Mouse (Mus musculus): ENCODE measurements around the gene Vps26c. TPM values are rescaled to one million over a fixed set of nuclear protein-coding genes. Genes with fewer than 3 reads are reported as not detected.

Gene Vps26c
- total and polyA plus RNA-seq, 3 experiments, result 40.0 to 75.5 (median 46.9) TPM

DNA sequence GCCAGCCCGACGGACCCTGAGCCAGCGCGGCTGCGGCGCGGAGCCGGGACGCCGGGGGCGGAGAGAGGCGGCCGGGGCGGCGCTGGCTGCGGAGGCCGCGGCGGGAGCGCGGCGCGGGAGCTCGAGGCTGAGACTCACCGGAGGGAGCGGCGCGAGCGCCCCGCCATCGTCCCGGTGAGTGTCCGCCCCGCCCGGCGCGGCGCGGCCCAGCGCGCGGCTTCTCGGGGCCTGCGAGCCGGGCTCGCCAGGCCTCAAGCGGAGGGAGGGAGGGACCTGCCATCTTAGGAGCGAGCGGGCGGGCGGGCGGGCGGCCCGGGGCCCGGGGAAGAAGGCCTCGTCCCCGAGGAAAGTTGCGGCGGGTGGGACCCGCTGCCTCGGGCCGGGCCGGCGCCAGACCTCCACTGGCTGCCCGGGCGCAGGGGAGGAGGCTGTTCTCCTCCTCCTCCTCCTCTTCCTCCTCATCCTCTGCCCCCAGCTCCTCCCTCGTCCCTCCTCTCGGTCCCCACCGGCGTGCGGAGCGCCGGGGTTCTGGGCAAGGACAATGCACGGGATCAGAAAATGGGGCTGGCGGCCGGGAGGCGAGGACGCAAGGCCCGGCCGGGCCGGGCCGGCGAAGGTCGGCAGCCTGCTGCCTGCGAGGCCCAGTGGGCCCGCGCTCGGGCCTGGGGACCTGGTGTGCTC, 43.9 kb upstream of the Vps26c start:
- peak; percentile 49 for DNase-seq (ENCODE audit: extremely low read depth)
- in situ Hi-C loops (cut with MboI; ENCODE audit: low pct_ligation_motif_present, low pct_unique_long_range_greater_than_20kb, low sequenced_read_pairs) (no loop called here), dilution Hi-C loops (cut with MboI; ENCODE audit: extremely low pct_ligation_motif_present, extremely low pct_unique_long_range_greater_than_20kb, low sequenced_read_pairs) (no loop called here)
- Histone ChIP-seq H3K36me3 (replicated peaks in 1 of 2; ENCODE audit: control insufficient read depth in 1 of 2, insufficient read depth in 1 of 2, low read length in 1 of 2) (peaks cover 0 to 11% of the 10 kb centered on the region in 2 experiments), H3K79me2 (replicated peaks; ENCODE audit: control insufficient read depth, extremely low read depth, insufficient read depth, poor library complexity, severe bottlenecking) (peaks cover 55% of the 10 kb centered on the region), H3K9me3 (replicated peaks; ENCODE audit: low read length) (no peaks in the 10 kb centered on the region), H3K27me3 (replicated peaks) (no peaks in the 10 kb centered on the region), H3K4me2 (ENCODE audit: insufficient read depth, low read depth, poor library complexity, severe bottlenecking) (no peak overlapping the region; the same call in 1 of the 2 replicates), H3K4me3 (replicated peaks in 1 of 3; ENCODE audit: low read depth in 2 of 3, low read length in 2 of 3, poor library complexity in 1 of 3) (peak overlapping the region; percentile 84 to 88 (median 86)), H3K4me1 (ENCODE audit: control insufficient read depth in 1 of 2, insufficient read depth in 2 of 2) (peaks cover 18 to 44% of the 10 kb centered on the region in 2 experiments), H3K27ac (ENCODE audit: insufficient read depth, low read depth) (peak overlapping the region; percentile 98), H3K9ac (ENCODE audit: insufficient read depth, low read depth) (peak overlapping the region; percentile 100)
- TF ChIP-seq CHD2 (IDR thresholded peaks at IDR 0.05; ENCODE audit: low read length) (no peak), SIN3A (IDR thresholded peaks at IDR 0.05; ENCODE audit: low read length) (peak; percentile 28; the same call in 1 of the 2 replicates), USF1 (IDR thresholded peaks at IDR 0.05; ENCODE audit: low read depth, low read length) (no peak), E2F4 (IDR thresholded peaks at IDR 0.05; ENCODE audit: insufficient replicate concordance, low read depth, low read length) (no peak), JUND (conservative IDR thresholded peaks at IDR 0.05; ENCODE audit: low read depth, low read length) (no peak), KAT2A (IDR thresholded peaks at IDR 0.05; ENCODE audit: insufficient replicate concordance, low read length) (no peak), POLR2A (IDR thresholded peaks at IDR 0.05; ENCODE audit: low read depth, low read length) (peak; percentile 66), UBTF (IDR thresholded peaks at IDR 0.05; ENCODE audit: low read depth, low read length) (peak; percentile 88), ETS1 (conservative IDR thresholded peaks at IDR 0.05; ENCODE audit: low read depth, low read length) (no peak), NELFE (IDR thresholded peaks at IDR 0.05; ENCODE audit: low read depth, low read length) (0 out of 2 replicates have a peak, but pooled peaks have one; percentile 14), BHLHE40 (IDR thresholded peaks at IDR 0.05; ENCODE audit: low read depth, low read length) (peak; percentile 23; the same call in 1 of the 2 replicates), EP300 (IDR thresholded peaks at IDR 0.05; ENCODE audit: low read length) (no peak), NRF1 (IDR thresholded peaks at IDR 0.05; ENCODE audit: low read depth, low read length) (no peak)

DNA sequence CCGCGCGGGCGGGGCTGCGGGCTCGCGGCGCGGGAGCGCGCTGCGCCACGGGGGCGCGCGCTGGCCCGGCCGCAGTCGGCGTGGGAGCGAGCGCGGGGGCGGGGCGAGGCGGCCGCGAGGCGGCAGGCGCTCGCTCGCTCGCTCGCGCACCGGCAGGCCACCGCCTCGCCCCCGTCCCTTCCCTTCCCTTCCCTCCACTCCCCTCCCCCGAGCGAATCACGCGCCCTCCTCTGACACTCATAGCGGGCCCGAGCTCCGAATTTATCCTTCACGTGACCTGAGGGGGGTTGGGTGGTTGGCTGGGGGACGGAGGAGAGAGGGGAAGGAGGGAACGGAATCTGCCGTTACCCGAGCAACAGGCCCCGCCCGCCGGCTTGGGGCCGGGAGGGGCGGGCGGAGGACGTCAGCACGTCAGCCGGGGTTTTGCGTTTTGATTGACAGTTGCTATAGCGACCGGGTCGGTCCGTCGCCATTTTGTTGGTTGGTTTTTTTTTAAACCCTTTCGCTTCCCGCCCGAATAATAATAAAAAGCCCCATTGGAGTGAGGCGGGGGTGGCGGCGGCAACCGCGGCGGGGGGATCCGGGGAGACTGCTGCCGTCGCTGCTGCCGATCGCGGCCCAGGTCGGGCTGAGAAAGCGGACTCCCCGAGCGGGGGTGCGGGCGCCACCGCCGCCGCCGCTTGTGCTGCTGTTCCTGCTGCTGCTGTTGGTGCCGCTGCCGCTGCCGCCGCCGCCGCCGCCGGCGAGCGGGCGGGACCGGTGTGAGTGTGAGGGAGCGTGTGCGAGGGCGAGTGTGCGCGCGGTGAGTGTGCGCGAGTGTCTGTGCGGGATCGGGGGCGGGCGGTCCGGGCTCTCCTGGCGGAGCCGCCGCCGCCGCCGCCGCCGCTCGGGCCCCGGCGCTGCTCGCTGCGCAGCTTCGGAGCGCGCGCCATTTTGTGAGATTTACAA, 42.9 kb upstream of the Vps26c start, which contains the start of gene Dyrk1a:
Gene Dyrk1a (plus strand): TSS at position 782 of the 948 bp plus-strand sequence.
- dilution Hi-C loops (cut with MboI; ENCODE audit: extremely low pct_ligation_motif_present, extremely low pct_unique_long_range_greater_than_20kb, low sequenced_read_pairs) (no loop called here), in situ Hi-C loops (cut with MboI; ENCODE audit: low pct_ligation_motif_present, low pct_unique_long_range_greater_than_20kb, low sequenced_read_pairs) (no loop called here)
- Histone ChIP-seq H3K4me1 (ENCODE audit: control insufficient read depth in 1 of 2, insufficient read depth in 2 of 2) (peaks cover 14 to 37% of the 10 kb centered on the region in 2 experiments), H3K27ac (ENCODE audit: insufficient read depth, low read depth) (peak within 1 kb of the TSS; percentile 98), H3K9ac (ENCODE audit: insufficient read depth, low read depth) (peak within 1 kb of the TSS; percentile 100), H3K36me3 (replicated peaks in 1 of 2; ENCODE audit: control insufficient read depth in 1 of 2, insufficient read depth in 1 of 2, low read length in 1 of 2) (peaks cover 0 to 7% of the 10 kb centered on the region in 2 experiments), H3K4me3 (replicated peaks in 1 of 3; ENCODE audit: low read depth in 2 of 3, low read length in 2 of 3, poor library complexity in 1 of 3) (peak within 1 kb of the TSS; percentile 84 to 88 (median 86)), H3K27me3 (replicated peaks) (no peaks in the 10 kb centered on the region), H3K4me2 (ENCODE audit: insufficient read depth, low read depth, poor library complexity, severe bottlenecking) (peak within 1 kb of the TSS; percentile 76; the same call in 1 of the 2 replicates), H3K9me3 (replicated peaks; ENCODE audit: low read length) (no peaks in the 10 kb centered on the region), H3K79me2 (replicated peaks; ENCODE audit: control insufficient read depth, extremely low read depth, insufficient read depth, poor library complexity, severe bottlenecking) (peaks cover 45% of the 10 kb centered on the region)
- DNase-seq (ENCODE audit: extremely low read depth), result peak; percentile 100
- TF ChIP-seq CHD1 (IDR thresholded peaks at IDR 0.05; ENCODE audit: low read depth, low read length) (no peak), ZKSCAN1 (IDR thresholded peaks at IDR 0.05; ENCODE audit: borderline replicate concordance, low read depth, low read length) (no peak), CHD2 (IDR thresholded peaks at IDR 0.05; ENCODE audit: low read length) (peak; percentile 90), TCF12 (IDR thresholded peaks at IDR 0.05; ENCODE audit: low read depth, low read length) (peak; percentile 61), MEF2A (IDR thresholded peaks at IDR 0.05; ENCODE audit: borderline replicate concordance, low read depth, low read length) (peak; percentile 93), MXI1 (IDR thresholded peaks at IDR 0.05; ENCODE audit: low read depth, low read length) (peak; percentile 99), ETS1 (conservative IDR thresholded peaks at IDR 0.05; ENCODE audit: low read depth, low read length) (peak; percentile 88), KAT2A (IDR thresholded peaks at IDR 0.05; ENCODE audit: insufficient replicate concordance, low read length) (0 out of 2 replicates have a peak, but pooled peaks have one; percentile 42), SMC3 (IDR thresholded peaks at IDR 0.05; ENCODE audit: low read depth, low read length) (no peak), ZMIZ1 (IDR thresholded peaks at IDR 0.05; ENCODE audit: low read depth, low read length) (peak; percentile 72), USF1 (IDR thresholded peaks at IDR 0.05; ENCODE audit: low read depth, low read length) (peak; percentile 99), ZNF384 (IDR thresholded peaks at IDR 0.05; ENCODE audit: low read depth, low read length) (peak; percentile 94), JUND (conservative IDR thresholded peaks at IDR 0.05; ENCODE audit: low read depth, low read length) (no peak), TBP (conservative IDR thresholded peaks at IDR 0.05; ENCODE audit: low read depth, low read length) (0 out of 2 replicates have a peak, but pooled peaks have one; percentile 42), USF2 (conservative IDR thresholded peaks at IDR 0.05; ENCODE audit: low read depth, low read length) (peak; percentile 93), POLR2AphosphoS2 (IDR thresholded peaks at IDR 0.05; ENCODE audit: low read depth, low read length) (no peak), NELFE (IDR thresholded peaks at IDR 0.05; ENCODE audit: low read depth, low read length) (peak; percentile 55), E2F4 (IDR thresholded peaks at IDR 0.05; ENCODE audit: insufficient replicate concordance, low read depth, low read length) (peak; percentile 77; the same call in 1 of the 2 replicates), EP300 (IDR thresholded peaks at IDR 0.05; ENCODE audit: low read length) (no peak), CTCF (conservative IDR thresholded peaks at IDR 0.05 in 1 of 2, IDR thresholded peaks at IDR 0.05 in 1 of 2; ENCODE audit: low read depth in 2 of 2, low read length in 2 of 2) (peak in 1 of 2 experiments; percentile 5; a peak in 1 of 4 replicates), POLR2A (IDR thresholded peaks at IDR 0.05; ENCODE audit: low read depth, low read length) (no peak; the same call in 1 of the 2 replicates), ZC3H11A (IDR thresholded peaks at IDR 0.05; ENCODE audit: low read depth, low read length) (no peak)
